Mouse (Mus musculus) forebrain, embryonic 11.5 days (tissue): ENCODE data around the gene Zfp42. TPM values are rescaled to one million over a fixed set of nuclear protein-coding genes. Genes with fewer than 3 reads are reported as not detected.
A peak's percentile ranks its signal among the peaks of the same experiment; 100 is the strongest.
"Not testable (repeated sequence)": the region's sequence is repeated elsewhere in the genome, so short reads cannot be mapped to it uniquely, and the experiment has no call there.

Source experiments
- ATAC-seq: fragments of 200-750 bp; cut with Nextera tagmentation; replicated peaks from 2 replicates; pipeline ENCODE4 v1.8.0; 2017; ENCODE audit warnings: moderate TSS enrichment; ENCODE audit not compliant: low FRiP score
- DNase-seq: peaks from one replicate; pipeline ENCODE4 v3.0.0-alpha.2; 2017; ENCODE audit warnings: low spot score
- H3K27ac ChIP-seq: fragments of 300-500 bp; sonication (generic); 2 replicates; pipeline ENCODE4 v1.5.1; 2014; ENCODE audit warnings: low read depth, low read length
- H3K27me3 ChIP-seq: fragments of 300-500 bp; sonication (generic); 2 replicates; pipeline ENCODE4 v1.6.1; 2014; ENCODE audit warnings: mild to moderate bottlenecking, low read length, mixed read lengths; ENCODE audit not compliant: control insufficient read depth, insufficient read depth
- H3K36me3 ChIP-seq: fragments of 300-500 bp; sonication (generic); 2 replicates; pipeline ENCODE4 v1.6.1; 2014; ENCODE audit warnings: mild to moderate bottlenecking, low read length, moderate library complexity, mixed read lengths; ENCODE audit not compliant: control insufficient read depth, insufficient read depth
- H3K4me1 ChIP-seq: fragments of 300-500 bp; sonication (generic); replicated peaks from 2 replicates; pipeline ENCODE4 v1.6.1; 2014; ENCODE audit warnings: low read length, mixed read lengths; ENCODE audit not compliant: control insufficient read depth, insufficient read depth
- H3K4me2 ChIP-seq: fragments of 300-500 bp; sonication (generic); 2 replicates; pipeline ENCODE4 v1.6.1; 2014; ENCODE audit warnings: low read depth, mild to moderate bottlenecking, low read length, moderate library complexity, mixed read lengths; ENCODE audit not compliant: severe bottlenecking
- H3K4me3 ChIP-seq: fragments of 300-500 bp; sonication (generic); 2 replicates; pipeline ENCODE4 v1.5.1; 2014; ENCODE audit warnings: low read depth, low read length
- H3K9ac ChIP-seq: fragments of 300-500 bp; sonication (generic); 2 replicates; pipeline ENCODE4 v1.6.1; 2014; ENCODE audit warnings: low read length
- H3K9me3 ChIP-seq: fragments of 300-500 bp; sonication (generic); 2 replicates; pipeline ENCODE4 v1.6.1; 2016; ENCODE audit warnings: low read length, mixed read lengths; ENCODE audit not compliant: control insufficient read depth
- WGBS: fragments of 180-500 bp; shearing (Covaris S2); extraction: QIAGEN DNeasy Blood & Tissue Kit; methylation state at CpG from one replicate; pipeline ENCODE4 v1.1.7; 2014; 5-methylcytosine and 5-hydroxymethylcytosine counted together
- polyA plus RNA-seq: library from polyadenylated mRNA; unstranded; fragments of >200 nt; fragmentation: Nextera tagmentation; extraction: Ambion mirVana; gene quantifications from 2 replicates; pipeline ENCODE4 v1.2.1, GENCODE M21; 2014

Zfp42 gene
- not detected in 2 replicates for polyA plus RNA-seq

DNA sequence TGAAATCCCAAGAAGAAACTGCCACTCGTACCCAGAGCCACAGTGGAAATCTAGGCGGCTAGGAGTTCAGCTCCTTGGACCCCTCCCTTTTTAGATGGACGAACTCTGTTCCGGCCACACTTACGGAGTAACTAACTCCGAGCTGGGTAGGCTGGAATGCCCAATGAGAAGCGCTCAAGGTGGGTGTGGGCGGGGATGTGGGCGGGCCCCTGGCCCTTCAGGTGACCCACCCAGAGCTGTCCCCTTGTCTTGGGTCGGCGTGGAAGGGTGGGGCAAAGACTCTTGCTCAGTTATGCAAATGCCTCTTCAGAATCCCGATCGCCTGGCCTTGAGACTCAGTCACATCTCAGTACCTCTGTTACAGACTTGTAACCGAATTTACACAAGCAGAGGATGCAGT is at the start of gene Zfp42:
TSS of gene Zfp42 (minus strand) at position 85 of the 400 bp plus-strand sequence.
- no peaks in the 10 kb centered on the region for H3K9me3 ChIP-seq

DNA sequence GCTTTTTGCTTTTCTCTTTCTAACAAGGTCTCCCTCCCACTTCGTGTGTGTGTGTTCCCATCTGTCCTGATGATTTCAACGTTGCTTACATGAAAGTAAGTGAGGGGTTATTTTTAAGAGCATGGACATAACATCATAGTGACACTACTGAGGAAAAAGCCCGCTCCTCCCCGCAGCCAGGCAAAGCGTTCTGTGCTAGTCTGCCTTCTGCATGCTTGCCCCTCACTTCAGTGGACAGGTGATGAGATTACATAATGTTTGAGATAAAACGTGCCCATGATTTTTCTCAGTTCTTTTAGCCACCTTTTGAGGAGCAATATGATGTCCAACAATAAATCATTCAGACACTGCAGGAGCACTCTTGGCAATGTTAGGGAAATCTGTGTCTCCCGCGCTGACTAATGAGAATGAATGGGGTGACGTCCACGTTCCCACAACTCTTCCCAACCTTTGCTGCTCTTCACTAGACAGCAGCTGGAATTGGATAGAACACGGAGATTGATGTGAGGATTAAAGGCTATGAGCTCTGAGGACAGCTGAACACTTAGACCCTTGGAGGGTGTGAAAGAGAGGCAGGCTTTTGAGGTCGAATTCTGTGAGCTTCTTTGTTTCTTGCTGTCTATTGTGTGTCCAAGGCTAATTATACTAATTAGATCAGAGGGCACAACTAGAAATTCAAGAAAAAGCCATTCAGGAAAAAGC is 49.4 kb upstream of the Zfp42 start:
- 37% methylated on average over 12 of the region's 12 CpGs for WGBS
- Histone ChIP-seq H3K27ac (peak overlapping the region; percentile 21; the same call in 1 of the 2 replicates), H3K4me1 (peaks cover 3% of the 10 kb centered on the region; the same call in 1 of the 2 replicates), H3K27me3 (no peaks in the 10 kb centered on the region), H3K36me3 (no peaks in the 10 kb centered on the region), H3K9ac (no peak overlapping the region; the same call in 1 of the 2 replicates), H3K4me2 (no peak overlapping the region), H3K9me3 (no peaks in the 10 kb centered on the region), H3K4me3 (no peak overlapping the region)
- DNase-seq (peak; percentile 52), ATAC-seq (peak; percentile 89)

More for the DNA sequence above, at the start of gene Zfp42:
- H3K4me2 ChIP-seq = no peak within 1 kb of the TSS
- no peaks in the 10 kb centered on the region for H3K27me3 ChIP-seq
- H3K27ac ChIP-seq = no peak within 1 kb of the TSS
- H3K4me1 ChIP-seq = no peaks in the 10 kb centered on the region
- no peak within 1 kb of the TSS for H3K4me3 ChIP-seq
- no peak within 1 kb of the TSS for H3K9ac ChIP-seq
- ATAC-seq (no peak), DNase-seq (no peak)
- 43% methylated on average over 14 of the region's 14 CpGs for WGBS
- H3K36me3 ChIP-seq = no peaks in the 10 kb centered on the region

DNA sequence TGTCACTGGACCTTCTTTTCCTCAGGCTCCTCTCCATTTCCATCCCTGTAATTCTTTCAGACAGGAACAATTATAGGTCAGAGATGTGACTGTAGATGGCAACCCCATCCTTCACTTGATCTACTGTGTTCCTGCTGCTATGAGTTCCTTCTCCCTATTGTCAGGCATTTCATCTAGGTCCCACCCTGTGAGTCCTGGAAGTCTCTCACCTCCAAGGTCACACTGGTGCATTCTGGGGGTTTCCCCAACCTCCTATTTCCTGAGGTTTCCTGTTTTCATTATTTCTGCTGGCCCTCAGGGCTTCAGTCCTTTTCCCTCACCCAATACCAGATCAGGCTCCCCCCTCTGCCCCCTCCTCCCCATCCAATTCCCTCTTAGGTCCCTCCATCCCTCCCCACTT is 45.5 kb upstream of the Zfp42 start:
- H3K27me3 ChIP-seq, H3K36me3 ChIP-seq, H3K4me1 ChIP-seq, H3K27ac ChIP-seq, H3K9ac ChIP-seq, H3K4me3 ChIP-seq, H3K4me2 ChIP-seq, H3K9me3 ChIP-seq, ATAC-seq, DNase-seq: not testable (repeated sequence)

DNA sequence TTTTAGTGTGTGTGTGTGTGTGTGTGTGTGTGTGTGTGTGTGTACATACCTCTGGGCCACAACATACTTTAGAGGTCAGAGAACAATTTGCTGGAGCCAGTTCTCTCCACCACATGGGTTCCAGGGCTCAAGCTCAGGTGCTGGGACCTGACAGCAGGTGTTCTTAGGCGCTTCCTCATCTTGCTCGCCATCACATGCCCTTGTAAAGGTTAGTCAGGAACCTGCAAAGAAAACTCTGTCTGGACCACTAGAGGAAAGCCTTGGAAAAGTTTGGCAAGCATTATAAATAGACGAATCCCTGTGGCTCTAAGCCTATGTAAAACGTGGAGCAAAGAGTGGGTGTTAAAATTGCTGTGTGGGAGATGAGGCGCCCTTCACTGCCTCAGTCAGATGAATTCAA is 31.8 kb upstream of the Zfp42 start:
- 84% methylated on average over 5 of the region's 5 CpGs for WGBS
- no peak overlapping the region for H3K9ac ChIP-seq
- no peaks in the 10 kb centered on the region for H3K27me3 ChIP-seq
- no peaks in the 10 kb centered on the region for H3K9me3 ChIP-seq
- H3K27ac ChIP-seq = no peak overlapping the region
- H3K4me3 ChIP-seq = no peak overlapping the region
- no peaks in the 10 kb centered on the region for H3K4me1 ChIP-seq
- ATAC-seq (no peak), DNase-seq (no peak)
- H3K36me3 ChIP-seq = no peaks in the 10 kb centered on the region
- no peak overlapping the region for H3K4me2 ChIP-seq

DNA sequence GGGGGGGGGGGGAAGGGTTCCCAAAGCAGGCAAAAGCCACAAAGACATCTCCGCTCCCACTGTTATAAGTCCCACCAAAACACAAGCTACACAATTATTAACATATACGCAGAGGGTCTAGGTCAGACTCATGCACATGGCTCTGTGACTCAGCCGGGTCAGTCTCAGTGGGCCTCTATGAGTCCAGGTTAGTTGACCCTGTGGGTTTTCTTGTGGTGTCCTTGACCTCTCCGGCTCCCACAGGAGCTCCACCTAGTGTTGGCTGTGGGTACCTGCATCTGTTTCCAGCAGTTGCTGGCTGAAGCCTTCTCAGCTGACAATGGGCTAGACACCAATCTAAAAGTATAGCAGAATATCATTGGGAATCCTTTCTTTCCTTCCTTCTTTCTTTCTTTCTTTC is 26.7 kb upstream of the Zfp42 start:
- no peaks in the 10 kb centered on the region for H3K4me1 ChIP-seq
- no peak overlapping the region for H3K4me2 ChIP-seq
- H3K9me3 ChIP-seq = no peaks in the 10 kb centered on the region
- no peak overlapping the region for H3K4me3 ChIP-seq
- H3K36me3 ChIP-seq = no peaks in the 10 kb centered on the region
- no peak overlapping the region for H3K9ac ChIP-seq
- H3K27me3 ChIP-seq = no peaks in the 10 kb centered on the region
- 61% methylated on average over 4 of the region's 4 CpGs for WGBS
- no peak overlapping the region for H3K27ac ChIP-seq
- DNase-seq (peak; percentile 63), ATAC-seq (peak; percentile 63)

DNA sequence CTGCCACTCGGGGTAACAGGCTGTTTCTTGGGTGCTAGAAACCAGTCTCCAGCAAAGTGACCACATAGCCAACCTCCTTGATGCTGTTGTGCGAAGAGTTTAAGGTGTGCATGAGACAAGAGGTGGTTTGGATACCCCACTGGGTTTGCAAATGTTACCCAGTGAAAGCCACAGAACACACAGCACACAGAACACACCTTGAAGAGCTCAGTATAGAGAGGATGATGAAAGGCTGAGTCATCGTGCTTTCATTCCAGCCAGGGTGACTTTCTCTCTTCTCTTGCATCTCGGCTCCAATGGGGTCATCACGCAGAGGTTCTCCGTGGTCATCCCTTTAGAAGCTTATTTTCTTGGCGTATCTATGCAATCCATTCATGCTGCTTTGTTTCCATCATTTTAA is 24.9 kb upstream of the Zfp42 start:
- Histone ChIP-seq H3K4me3 (no peak overlapping the region), H3K4me2 (no peak overlapping the region), H3K27ac (no peak overlapping the region), H3K9ac (no peak overlapping the region), H3K36me3 (no peaks in the 10 kb centered on the region), H3K27me3 (no peaks in the 10 kb centered on the region), H3K4me1 (no peaks in the 10 kb centered on the region), H3K9me3 (no peaks in the 10 kb centered on the region)
- no peak for DNase-seq
- 94% methylated on average over 7 of the region's 7 CpGs for WGBS
- ATAC-seq = no peak

DNA sequence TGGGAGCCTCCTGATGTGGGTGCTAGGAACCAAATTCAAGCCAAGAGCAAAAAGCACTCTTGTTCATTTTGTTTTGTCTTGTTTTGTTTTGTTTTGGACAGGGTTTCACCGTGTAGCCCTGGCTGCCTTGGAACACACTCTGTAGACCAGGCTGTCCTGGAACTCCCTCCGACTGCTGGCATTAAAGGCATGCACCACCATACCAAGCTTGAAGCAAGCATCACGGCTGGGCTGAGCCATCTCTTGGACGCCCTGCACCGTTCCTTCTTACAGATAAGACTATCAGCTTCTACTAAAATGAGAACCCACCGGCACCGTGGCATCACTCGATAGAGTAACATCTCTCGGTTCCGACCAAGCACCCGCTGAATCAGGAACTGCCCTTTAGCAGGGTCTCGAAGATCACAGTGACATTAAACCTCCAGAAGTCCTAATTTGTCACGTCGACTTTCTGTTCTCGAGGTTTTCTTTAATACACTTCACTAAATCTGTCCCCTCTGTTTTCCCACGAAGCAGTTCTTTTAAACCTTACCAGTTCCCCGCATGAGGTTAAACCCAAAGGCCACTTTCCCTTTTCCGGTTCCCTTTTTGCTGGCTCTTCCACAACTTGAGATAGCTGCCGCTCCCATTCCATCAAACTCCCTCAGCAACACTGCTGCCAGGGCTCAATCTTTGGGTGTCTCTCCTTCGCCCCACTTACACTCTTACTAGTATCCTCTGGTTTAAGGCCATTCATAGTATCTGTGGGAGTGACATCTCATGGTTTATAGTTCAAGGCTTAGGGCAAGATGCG is 23.3 kb upstream of the Zfp42 start:
- 95% methylated on average over 21 of the region's 21 CpGs for WGBS
- no peak for ATAC-seq
- Histone ChIP-seq H3K9me3 (no peaks in the 10 kb centered on the region), H3K4me1 (no peaks in the 10 kb centered on the region), H3K27ac (no peak overlapping the region), H3K27me3 (no peaks in the 10 kb centered on the region), H3K36me3 (no peaks in the 10 kb centered on the region), H3K4me2 (no peak overlapping the region), H3K9ac (no peak overlapping the region), H3K4me3 (no peak overlapping the region)
- no peak for DNase-seq

DNA sequence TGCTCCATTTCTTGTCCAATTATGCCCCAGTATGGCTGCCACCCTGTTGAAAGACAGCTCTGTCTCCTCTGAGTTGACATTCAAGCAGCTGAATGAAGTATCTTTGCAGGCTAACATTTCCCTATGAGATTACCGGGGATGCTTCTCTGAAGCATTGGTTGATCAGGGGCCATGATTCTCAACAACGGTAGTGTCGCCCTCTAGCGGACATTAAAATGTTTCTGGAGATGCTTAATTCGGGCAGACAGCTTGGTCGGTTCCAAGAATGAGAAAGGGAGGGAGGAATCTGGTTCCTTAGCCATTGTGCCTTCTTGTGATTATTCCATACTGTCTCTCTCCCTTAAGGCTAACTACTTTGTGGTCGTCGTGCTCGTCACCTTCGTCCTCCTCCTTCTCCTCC is 21.9 kb upstream of the Zfp42 start:
- H3K36me3 ChIP-seq = no peaks in the 10 kb centered on the region
- H3K27ac ChIP-seq = no peak overlapping the region
- H3K4me2 ChIP-seq = no peak overlapping the region
- H3K27me3 ChIP-seq = no peaks in the 10 kb centered on the region
- no peak for ATAC-seq
- no peak for DNase-seq
- 85% methylated on average over 10 of the region's 10 CpGs for WGBS
- H3K4me3 ChIP-seq = no peak overlapping the region
- H3K9ac ChIP-seq = no peak overlapping the region
- H3K4me1 ChIP-seq = no peaks in the 10 kb centered on the region
- H3K9me3 ChIP-seq = no peaks in the 10 kb centered on the region
